Mouse (Mus musculus) G1E (cell line): Measurements from ENCODE around the gene Hsdl1. TPM values are rescaled to one million over a fixed set of nuclear protein-coding genes. Genes with fewer than 3 reads are reported as not detected.

Experiments
- ATAC-seq: 2 replicates; pipeline ENCODE4 v1.8.0; 2016; ENCODE audit warnings: mild to moderate bottlenecking; ENCODE audit not compliant: insufficient number of reproducible peaks, poor library complexity, low FRiP score, severe bottlenecking; ENCODE audit errors: extremely low read depth
- DNase-seq: peaks from one replicate; pipeline ENCODE4 v3.0.0; 2012; ENCODE audit warnings: low spot score
- H3K27me3 ChIP-seq: 2 replicates; pipeline ENCODE4 v1.6.1; 2012; ENCODE audit warnings: mild to moderate bottlenecking, low read length, inconsistent platforms; ENCODE audit not compliant: insufficient read depth
- H3K36me3 ChIP-seq: replicated peaks from 2 replicates; pipeline ENCODE3; 2012; ENCODE audit warnings: mild to moderate bottlenecking, inconsistent platforms
- H3K4me1 ChIP-seq: 2 replicates; pipeline ENCODE4 v1.6.1; 2012; ENCODE audit warnings: low read depth, low read length, inconsistent platforms, mixed read lengths; ENCODE audit not compliant: insufficient read depth
- H3K4me3 ChIP-seq: 2 replicates; pipeline ENCODE4 v1.5.1; 2012; ENCODE audit warnings: low read depth, mild to moderate bottlenecking, inconsistent platforms, low read length, moderate library complexity, mixed read lengths
- H3K9me3 ChIP-seq: replicated peaks from 2 replicates; pipeline ENCODE4 v1.6.1; 2012; ENCODE audit warnings: inconsistent platforms
- CTCF ChIP-seq: IDR thresholded peaks from 2 replicates; pipeline ENCODE4 v1.5.1; 2012; ENCODE audit warnings: low read depth, low read length, inconsistent platforms, mixed read lengths
- GATA1 ChIP-seq: IDR thresholded peaks from 2 replicates; pipeline ENCODE4 v1.6.1; 2012; ENCODE audit warnings: borderline replicate concordance, low read length, inconsistent platforms, mixed read lengths
- GATA2 ChIP-seq: IDR thresholded peaks from 2 replicates; pipeline ENCODE4 v1.6.1; 2012; ENCODE audit warnings: low read depth, low read length, inconsistent platforms, borderline replicate concordance
- POLR2AphosphoS5 ChIP-seq: IDR thresholded peaks from 2 replicates; pipeline ENCODE4 v1.6.1; 2012; ENCODE audit warnings: low read depth, low read length, inconsistent platforms; ENCODE audit not compliant: insufficient replicate concordance
- TAL1 ChIP-seq: conservative IDR thresholded peaks from 2 replicates; pipeline ENCODE4 v1.6.1; 2012; ENCODE audit warnings: low read depth, low read length, inconsistent platforms, mixed read lengths
- polyA plus RNA-seq: library from polyadenylated mRNA; stranded (reverse); fragments of >175 nt; gene quantifications from 2 replicates; pipeline ENCODE4 v1.2.3, GENCODE M21; 2012
- total RNA-seq, 2 experiments: library from RNA; stranded (forward) in 1 of 2; stranded (reverse) in 1 of 2; fragments of 200-1000 nt in 1 of 2; fragments of >200 nt in 1 of 2; fragmentation: Nextera tagmentation in 1 of 2; gene quantifications; 2 replicates each; pipeline ENCODE4 v1.2.3; 2014 to 2017

The Hsdl1 gene
- total and polyA plus RNA-seq, 3 experiments: 22.7 to 56.7 (median 42.2) TPM

DNA sequence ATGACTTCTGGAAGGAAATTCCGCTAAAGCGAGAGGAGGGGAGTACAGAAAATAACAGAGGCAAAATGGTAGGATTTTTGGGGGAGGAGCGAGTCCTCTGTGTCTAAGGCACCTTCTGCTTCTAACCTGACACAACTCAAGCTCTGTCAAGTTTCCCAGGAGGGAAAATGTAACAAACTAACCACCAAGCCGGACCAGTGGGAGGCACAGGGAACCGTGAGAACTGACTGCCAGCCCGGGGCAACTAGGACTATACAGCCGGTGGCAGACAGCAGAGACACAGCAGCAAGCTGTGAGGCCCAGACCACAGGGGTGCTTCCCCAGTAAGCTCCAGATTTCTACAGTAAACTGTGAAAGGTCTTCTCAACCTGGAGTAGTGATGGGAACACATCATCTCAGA, 6.0 kb downstream of the Hsdl1 start:
- Histone ChIP-seq H3K27me3 (no peaks in the 10 kb centered on the region), H3K4me3 (no peak overlapping the region), H3K36me3 (peaks cover 89% of the 10 kb centered on the region), H3K9me3 (no peaks in the 10 kb centered on the region), H3K4me1 (peaks cover 43% of the 10 kb centered on the region)
- TF ChIP-seq TAL1 (no peak), CTCF (no peak), GATA2 (no peak), POLR2AphosphoS5 (no peak), GATA1 (no peak)
- ATAC-seq (no peak), DNase-seq (no peak)

DNA sequence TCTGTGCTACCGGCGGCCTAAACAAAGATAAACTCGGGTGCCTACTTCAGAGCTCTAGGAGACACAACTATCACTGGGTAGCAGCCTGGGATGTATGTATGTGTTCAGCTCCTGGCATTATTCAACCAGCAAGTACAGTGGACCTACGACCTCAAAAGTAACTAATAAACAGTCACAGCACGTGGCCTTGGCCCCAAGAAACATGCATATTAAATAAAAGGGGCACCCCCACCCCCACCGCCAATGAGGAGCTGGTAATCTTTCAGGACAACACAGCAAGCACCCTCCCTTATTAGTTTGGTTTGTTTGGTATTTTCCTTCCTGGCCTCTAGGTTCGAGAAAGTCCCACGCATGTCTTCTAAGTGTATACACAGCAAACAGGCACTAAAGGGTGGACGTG, 6.7 kb downstream of the Hsdl1 start:
- Histone ChIP-seq H3K9me3 (no peaks in the 10 kb centered on the region), H3K4me1 (peaks cover 36% of the 10 kb centered on the region), H3K36me3 (peaks cover 93% of the 10 kb centered on the region), H3K4me3 (no peak overlapping the region), H3K27me3 (no peaks in the 10 kb centered on the region)
- ATAC-seq: no peak
- TF ChIP-seq CTCF (no peak), GATA1 (no peak), TAL1 (no peak), GATA2 (no peak), POLR2AphosphoS5 (no peak)
- DNase-seq: no peak

DNA sequence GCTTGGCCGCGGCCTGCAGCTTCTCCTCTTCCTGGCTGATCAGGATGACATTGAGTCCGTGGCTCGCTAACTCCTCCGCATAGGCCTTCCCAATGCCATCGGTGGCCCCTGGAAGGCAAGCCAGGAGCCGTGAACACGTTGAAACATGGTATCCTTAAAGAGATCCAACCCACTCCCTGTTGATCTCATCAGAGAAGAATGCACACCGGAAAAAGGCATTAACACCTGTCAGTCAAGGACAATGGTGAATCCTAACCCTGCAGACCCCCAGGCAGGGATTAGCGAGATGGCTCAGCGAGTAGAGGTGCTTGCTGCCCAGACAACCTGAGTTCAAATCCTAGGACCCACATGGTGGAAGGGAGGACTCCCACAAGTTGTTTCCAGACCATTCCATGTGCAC, 8.6 kb downstream of the Hsdl1 start:
- Histone ChIP-seq H3K4me1 (peaks cover 18% of the 10 kb centered on the region), H3K9me3 (no peaks in the 10 kb centered on the region), H3K36me3 (peaks cover 95% of the 10 kb centered on the region), H3K4me3 (no peak overlapping the region), H3K27me3 (no peaks in the 10 kb centered on the region)
- no peak for ATAC-seq
- TF ChIP-seq GATA2: no peak
- DNase-seq: no peak

DNA sequence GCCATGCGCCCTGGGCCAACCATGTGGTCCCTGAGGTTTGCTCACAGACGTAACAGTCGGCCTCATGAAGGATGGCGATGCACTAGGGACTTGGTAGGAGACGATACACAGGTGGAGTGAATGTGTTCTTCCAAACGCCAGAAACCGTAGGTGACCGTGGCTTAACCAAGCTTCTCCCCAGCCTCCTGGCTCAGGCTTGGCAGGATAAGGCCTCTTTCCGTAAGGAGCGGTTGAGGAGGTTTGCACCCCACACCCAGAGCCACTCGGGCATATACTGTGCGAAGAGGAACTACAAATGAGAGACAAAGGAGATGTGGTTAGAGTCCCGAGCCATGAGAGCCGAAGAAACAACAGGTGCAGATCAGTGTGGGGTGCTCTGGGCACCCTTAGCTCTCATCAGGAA, 11.1 kb downstream of the Hsdl1 start:
- no peaks in the 10 kb centered on the region for H3K9me3 ChIP-seq
- no peak for ATAC-seq
- H3K4me1 ChIP-seq: peaks cover 12% of the 10 kb centered on the region
- no peaks in the 10 kb centered on the region for H3K27me3 ChIP-seq
- H3K36me3 ChIP-seq: peaks cover 91% of the 10 kb centered on the region
- no peak overlapping the region for H3K4me3 ChIP-seq
- no peak for DNase-seq
- no peak for TF ChIP-seq CTCF
- TF ChIP-seq GATA1: no peak
- no peak for TF ChIP-seq TAL1
- no peak for TF ChIP-seq POLR2AphosphoS5
- no peak for TF ChIP-seq GATA2

DNA sequence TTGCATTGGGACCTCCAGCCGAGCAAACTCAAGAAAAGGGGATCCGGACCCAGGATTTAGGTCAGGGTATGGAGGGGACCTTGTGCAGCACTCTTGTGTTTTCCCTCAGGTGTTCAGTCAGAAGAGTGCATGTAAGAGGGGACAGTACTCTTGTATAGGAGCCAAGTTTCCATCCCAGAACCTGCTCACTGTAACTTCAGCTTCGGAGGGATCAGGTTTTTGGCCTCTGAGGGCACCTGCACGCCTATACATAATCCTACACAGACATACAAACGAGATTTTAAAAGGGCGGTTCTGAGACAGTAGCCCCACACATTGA, 15.6 kb downstream of the Hsdl1 start:
- DNase-seq: no peak
- Histone ChIP-seq H3K4me3 (peak overlapping the region; percentile 81; the same call in 1 of the 2 replicates), H3K9me3 (no peaks in the 10 kb centered on the region), H3K4me1 (peaks cover 40% of the 10 kb centered on the region), H3K27me3 (no peaks in the 10 kb centered on the region), H3K36me3 (peaks cover 73% of the 10 kb centered on the region)
- ATAC-seq: no peak
- no peak for TF ChIP-seq GATA1
- TF ChIP-seq POLR2AphosphoS5: no peak
- no peak for TF ChIP-seq GATA2
- TF ChIP-seq CTCF: no peak
- TF ChIP-seq TAL1: no peak

DNA sequence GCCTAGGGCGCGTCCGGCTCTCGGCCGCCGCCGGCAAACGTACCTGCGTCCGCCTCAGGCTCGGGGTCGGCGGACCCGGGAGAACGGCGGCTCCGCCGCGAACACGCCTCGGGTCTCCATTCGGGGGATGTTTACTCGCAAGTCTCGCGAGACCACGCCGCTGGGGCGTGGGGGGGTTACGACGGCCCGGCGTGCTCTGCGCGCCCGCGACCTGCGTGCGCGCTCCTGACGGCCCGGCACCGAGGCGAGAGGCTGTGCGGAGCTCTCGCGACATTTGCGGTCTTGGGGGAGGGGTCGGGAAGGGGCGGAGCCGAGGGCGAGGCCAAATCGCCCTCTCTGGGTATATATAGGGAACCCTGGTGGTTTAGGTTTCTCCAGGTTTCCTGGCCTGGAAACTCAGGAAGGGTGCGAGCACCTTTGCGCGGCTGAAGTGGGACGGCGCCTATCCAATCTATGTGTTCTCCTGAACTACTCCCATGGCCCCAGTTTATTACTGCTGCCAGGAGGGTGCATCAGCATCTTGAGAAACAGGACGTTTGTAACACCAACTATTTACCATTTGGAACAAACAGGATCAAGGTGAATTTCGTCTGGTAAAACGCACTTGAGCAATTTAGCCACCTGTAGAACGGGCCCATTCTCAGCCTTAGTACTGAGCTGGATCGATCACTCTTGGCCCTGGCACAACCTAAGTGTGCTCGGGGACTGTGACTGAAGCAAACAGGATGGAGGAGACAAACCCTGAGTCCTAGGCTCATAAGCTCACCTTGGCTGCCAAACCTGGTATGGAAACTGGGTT, 16.2 kb downstream of the Hsdl1 start, which contains the start of gene Mbtps1:
Gene Mbtps1, minus strand, starts transcription at position 133 of the 799 bp plus-strand sequence.
- H3K4me3 ChIP-seq: peak within 1 kb of the TSS; percentile 81
- peaks cover 73% of the 10 kb centered on the region for H3K36me3 ChIP-seq
- TF ChIP-seq GATA2: no peak
- TF ChIP-seq POLR2AphosphoS5: no peak
- TF ChIP-seq CTCF: no peak
- TF ChIP-seq TAL1: no peak
- TF ChIP-seq GATA1: no peak
- ATAC-seq: peak; percentile 85
- no peaks in the 10 kb centered on the region for H3K9me3 ChIP-seq
- peak; percentile 93 for DNase-seq
- peaks cover 46% of the 10 kb centered on the region for H3K4me1 ChIP-seq
- H3K27me3 ChIP-seq: no peaks in the 10 kb centered on the region
